Mouse (Mus musculus) gastrocnemius, adult 2 months (tissue): ENCODE data around the gene Bsn. TPM values are rescaled to one million over a fixed set of nuclear protein-coding genes. Genes with fewer than 3 reads are reported as not detected.
A peak's percentile ranks its signal among the peaks of the same experiment; 100 is the strongest.

Experiments used
- DNase-seq: peaks from one replicate; pipeline ENCODE4 v3.0.0; 2022
- H3K27ac ChIP-seq: fragments of 200-600 bp; 2 replicates; pipeline ENCODE4 v1.8.1; 2022; ENCODE audit warnings: mild to moderate bottlenecking
- H3K4me3 ChIP-seq: fragments of 200-600 bp; 2 replicates; pipeline ENCODE4 v1.8.1; 2022; ENCODE audit warnings: mild to moderate bottlenecking, moderate library complexity
- CTCF ChIP-seq: fragments of 200-600 bp; IDR thresholded peaks from 2 replicates; pipeline ENCODE4 v1.8.1; 2022; ENCODE audit warnings: antibody characterized with exemption, mild to moderate bottlenecking, moderate library complexity
- intact Hi-C: fragments of 180-260 bp; cut with DNase I; formaldehyde crosslinking; loops from one replicate; pipeline ENCODE4 v1.15.1; 2025
- microRNA-seq: library from miRNA; unstranded; fragments of <30 nt; microRNA quantifications from one replicate; pipeline ENCODE4 v1.2.0, GENCODE M21; 2021
- total RNA-seq, 2 experiments: library from RNA; stranded (reverse); gene quantifications; 2 replicates each; pipeline ENCODE4 v1.2.3; 2021

Gene Bsn
- total RNA-seq, 2 experiments from 2014 or later = 0.03 TPM; not detected in 1

DNA sequence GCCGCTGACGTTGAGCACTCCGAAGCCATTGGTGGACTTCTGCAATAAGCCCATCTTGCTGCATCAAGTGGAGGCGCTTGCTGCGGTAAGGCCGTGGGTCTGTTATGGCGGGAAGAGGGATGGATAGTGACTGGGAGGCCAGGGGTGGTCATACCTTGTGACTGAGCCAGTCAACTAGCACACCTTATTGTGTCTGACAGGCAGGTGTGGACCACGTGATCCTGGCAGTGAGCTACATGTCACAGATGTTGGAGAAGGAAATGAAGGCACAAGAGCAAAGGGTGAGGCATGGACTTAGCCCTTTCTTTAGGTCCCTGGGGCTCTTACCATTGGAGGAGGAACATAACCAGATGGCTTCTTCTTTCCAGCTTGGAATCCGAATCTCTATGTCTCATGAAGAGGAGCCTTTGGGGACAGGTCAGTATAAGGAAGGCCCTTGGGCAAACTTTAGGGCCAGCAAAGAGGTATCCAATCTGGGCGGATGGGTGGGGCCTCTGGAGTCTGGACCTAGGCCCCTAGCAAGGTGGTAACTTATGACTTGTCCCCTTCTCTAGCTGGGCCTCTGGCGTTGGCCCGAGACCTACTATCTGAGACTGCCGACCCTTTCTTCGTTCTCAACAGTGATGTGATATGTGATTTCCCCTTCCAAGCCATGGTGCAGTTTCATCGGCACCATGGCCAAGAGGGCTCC, 140.5 kb downstream of the Bsn start:
- intact Hi-C loops = loop anchor here (5.0 kb wide), 2 partner anchors 87 to 147 kb away; no protein-coding TSS in a partner anchor
- TF ChIP-seq CTCF = no peak
- DNase-seq = peak; percentile 44
- H3K4me3 ChIP-seq = peak overlapping the region; percentile 71
- peak overlapping the region; percentile 94 for H3K27ac ChIP-seq

DNA sequence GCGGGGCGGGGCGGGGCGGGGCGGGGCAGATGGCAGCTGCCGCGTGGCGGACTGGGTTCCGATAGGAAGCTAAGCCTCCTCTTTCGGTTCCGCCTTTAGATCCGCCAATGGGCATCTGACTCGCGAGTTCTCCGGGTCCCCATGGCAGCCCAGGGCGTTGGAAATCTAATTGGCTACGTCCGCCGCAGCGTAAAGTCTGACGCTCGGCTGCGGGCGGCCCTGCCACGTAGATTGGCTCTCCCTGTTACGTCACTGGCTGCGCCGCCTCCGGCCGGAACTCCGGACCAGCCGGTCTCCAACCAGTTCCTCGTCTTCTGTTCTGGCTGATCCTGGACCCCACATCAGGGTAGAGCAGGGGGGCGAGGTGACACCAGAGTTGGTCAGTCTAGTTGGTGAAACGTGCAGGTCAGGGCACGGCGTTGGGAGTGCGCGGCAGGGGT, 141.1 kb downstream of the Bsn start, which contains the start of gene Gmppb:
Gmppb (plus strand) TSS at position 227 of the 440 bp plus-strand sequence.
- DNase-seq = peak; percentile 98
- intact Hi-C loops = no loop called here
- peak within 1 kb of the TSS; percentile 94 for H3K27ac ChIP-seq
- TF ChIP-seq CTCF = no peak
- peak within 1 kb of the TSS; percentile 71 for H3K4me3 ChIP-seq

GRCm38 (mm10) chr9:108048566-108048955, 141.6 kb downstream of the Bsn start:
- intact Hi-C loops = no loop called here
- Histone ChIP-seq H3K4me3 (peak overlapping the region; percentile 71), H3K27ac (peak overlapping the region; percentile 94)
- DNase-seq = no peak
- TF ChIP-seq CTCF = no peak

DNA sequence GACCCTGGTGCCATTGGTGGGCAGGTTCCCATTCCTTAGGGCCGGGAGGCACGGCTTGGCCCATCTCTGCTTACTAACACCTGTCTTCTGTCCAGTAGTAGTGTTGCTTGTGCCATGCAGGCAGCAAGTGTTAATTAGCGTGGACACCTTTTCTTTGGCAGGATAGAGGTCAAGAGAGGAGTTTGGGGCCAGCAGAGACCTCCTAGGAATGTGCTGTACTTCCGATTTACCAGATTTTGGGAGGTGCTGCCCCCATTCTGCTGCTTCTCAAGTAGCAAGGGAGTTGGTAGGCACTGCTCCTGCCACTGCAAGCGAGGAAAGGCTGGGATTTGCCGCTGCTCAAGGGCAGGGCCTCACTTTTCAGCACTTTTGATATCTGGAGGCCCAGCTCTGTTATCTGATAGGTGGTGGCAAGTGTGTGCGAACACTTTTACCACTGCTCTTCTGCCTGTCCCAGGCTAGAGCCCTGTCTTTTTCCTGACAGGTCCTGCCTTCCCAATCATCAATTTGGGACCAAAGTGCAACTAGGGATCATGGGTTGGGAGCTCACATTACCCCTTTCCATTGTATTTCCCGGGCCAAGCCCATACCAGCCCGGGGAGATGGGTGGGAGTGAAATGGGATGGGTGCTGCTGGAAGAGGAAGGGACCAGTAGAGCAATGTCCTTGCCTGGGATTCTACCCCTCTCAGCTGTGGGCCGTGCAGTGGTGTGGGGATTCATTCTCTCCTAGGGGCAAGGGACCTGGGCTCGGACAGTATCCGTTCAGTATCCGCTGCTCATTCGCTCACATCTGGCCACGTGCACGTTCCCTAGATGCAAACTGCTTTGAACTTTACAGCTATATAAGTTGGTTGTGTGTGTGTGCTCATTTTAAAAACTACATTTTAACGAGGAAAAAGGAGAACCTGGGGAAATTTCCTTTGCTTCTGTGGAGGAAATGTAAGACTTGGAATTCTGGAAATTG, 142.3 kb downstream of the Bsn start:
- intact Hi-C loops = no loop called here
- no peak for TF ChIP-seq CTCF
- DNase-seq = no peak
- Histone ChIP-seq H3K27ac (peak overlapping the region; percentile 94), H3K4me3 (peak overlapping the region; percentile 71)

- DNase-seq = peak; percentile 61
- no peak overlapping the region for H3K4me3 ChIP-seq
- no peak for TF ChIP-seq CTCF
- peak overlapping the region; percentile 20 for H3K27ac ChIP-seq
- intact Hi-C loops = no loop called here
Measured at GRCm38 (mm10) chr9:108046582-108046981, 143.6 kb downstream of the Bsn start.

Small RNA genes within 50 kb of the gene (microRNA-seq; reads per million reads assigned to microRNA genes)
- gene Gm47303 (not detected), gene Mir7088 (not detected)

Other genes with a start within 250 kb of the Bsn start
- under 1 TPM; 0.25 to 0.43 TPM for gene Traip, start 240.2 kb downstream of the Bsn start, total RNA-seq
- 1 to 10 TPM; 2.3 to 3.1 TPM for gene Uba7, start 214.9 kb downstream of the Bsn start, total RNA-seq
- not detected for gene Gm20661, start 207.3 kb downstream of the Bsn start, total RNA-seq
- 1 to 10 TPM; 1.1 to 3.2 TPM for gene Inka1, start 204.5 kb downstream of the Bsn start, total RNA-seq
- under 1 TPM in 1 of 2 experiments, not detected in 1; 0.42 TPM for gene Cdhr4, start 197.9 kb downstream of the Bsn start, total RNA-seq
- gene Gm20662, start 194.0 kb downstream of the Bsn start, total RNA-seq = not detected
- 10 to 100 TPM; 26.2 to 30.5 TPM for gene Ip6k1, start 187.9 kb downstream of the Bsn start, total RNA-seq
- gene Gmppb, start 141.1 kb downstream of the Bsn start, total RNA-seq = 1 to 10 TPM; 3.3 to 6.3 TPM
- gene Amigo3, start 137.2 kb downstream of the Bsn start, total RNA-seq = 1 to 10 TPM; 1.5 to 3.1 TPM
- not detected for gene Mst1, start 109.9 kb downstream of the Bsn start, total RNA-seq
- 100 to 1,000 TPM; 128 to 157 TPM for gene Rnf123, start 107.0 kb downstream of the Bsn start, total RNA-seq
- gene Apeh, start 95.8 kb downstream of the Bsn start, total RNA-seq = 10 to 100 TPM; 30.6 to 33.4 TPM
- gene Dag1, start 73.6 kb upstream of the Bsn start, total RNA-seq = 100 to 1,000 TPM; 170 to 229 TPM
- gene Nicn1, start 100.0 kb upstream of the Bsn start, total RNA-seq = 10 to 100 TPM in 1 of 2 experiments, 1 to 10 TPM in 1; 9.3 to 11.9 TPM
- 1 to 10 TPM; 1.0 to 1.4 TPM for gene Amt, start 106.5 kb upstream of the Bsn start, total RNA-seq
- 100 to 1,000 TPM in 1 of 2 experiments, 10 to 100 TPM in 1; 95.0 to 122 TPM for gene Rhoa, start 115.7 kb upstream of the Bsn start, total RNA-seq
- gene Tcta, start 115.8 kb upstream of the Bsn start, total RNA-seq = 10 to 100 TPM; 27.0 to 35.1 TPM
- 10 to 100 TPM; 54.9 to 69.4 TPM for gene Gpx1, start 148.5 kb upstream of the Bsn start, total RNA-seq
- gene Usp4, start 157.5 kb upstream of the Bsn start, total RNA-seq = 10 to 100 TPM; 68.7 to 74.6 TPM
- 1 to 10 TPM in 1 of 2 experiments, under 1 TPM in 1; 0.92 to 1.5 TPM for gene 1700102P08Rik, start 202.4 kb upstream of the Bsn start, total RNA-seq
- gene Ccdc36, start 238.1 kb upstream of the Bsn start, total RNA-seq = not detected
- gene BC048562, start 246.1 kb upstream of the Bsn start, total RNA-seq = not detected